Mouse (Mus musculus) yolk sac, embryonic 10.5 days (tissue): ENCODE measurements around the gene Slc17a8.
"Not testable (repeated sequence)": the region's sequence is repeated elsewhere in the genome, so short reads cannot be mapped to it uniquely, and the experiment has no call there.

Experiments used
- DNase-seq: peaks from one replicate; pipeline ENCODE4 v3.0.0-alpha.2; 2017; ENCODE audit warnings: low spot score

The Slc17a8 gene

DNA sequence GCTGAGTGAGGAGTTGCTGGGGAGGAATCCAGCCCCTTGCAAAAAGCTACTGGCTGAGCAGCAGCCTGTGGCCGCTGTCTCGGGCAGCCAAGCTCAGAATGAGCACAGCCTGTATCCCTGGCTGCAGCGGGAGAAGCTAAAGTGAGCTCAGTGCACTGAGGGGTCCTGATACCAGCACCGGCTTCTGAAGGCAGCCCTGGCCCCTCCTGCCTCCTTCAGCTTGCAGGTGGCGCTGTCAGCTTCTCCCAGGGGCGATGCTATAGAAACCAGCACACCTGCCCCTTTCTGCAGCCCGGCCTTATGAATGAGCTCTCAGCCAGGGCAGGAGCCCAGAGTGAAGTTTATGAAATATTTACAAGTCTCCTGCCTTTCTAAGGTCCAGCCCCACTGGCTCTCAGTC, at the start of gene Slc17a8:
Slc17a8 (minus strand) TSS at position 125 of the 400 bp plus-strand sequence.
- DNase-seq = no peak

DNA sequence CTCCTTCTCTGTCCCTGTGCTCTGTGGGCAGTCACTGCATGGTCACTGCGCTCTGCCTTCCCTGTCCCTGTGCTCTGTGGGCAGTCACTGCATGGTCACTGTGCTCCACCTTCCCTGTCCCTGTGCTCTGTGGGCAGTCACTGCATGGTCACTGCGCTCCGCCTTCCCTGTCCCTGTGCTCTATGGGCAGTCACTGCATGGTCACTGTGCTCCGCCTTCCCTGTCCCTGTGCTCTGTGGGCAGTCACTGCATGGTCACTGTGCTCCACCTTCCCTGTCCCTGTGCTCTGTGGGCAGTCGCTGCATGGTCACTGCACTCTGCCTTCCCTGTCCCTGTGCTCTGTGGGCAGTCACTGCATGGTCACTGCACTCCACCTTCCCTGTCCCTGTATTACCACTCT, 49.3 kb upstream of the Slc17a8 start:
- not testable (repeated sequence) for DNase-seq

DNA sequence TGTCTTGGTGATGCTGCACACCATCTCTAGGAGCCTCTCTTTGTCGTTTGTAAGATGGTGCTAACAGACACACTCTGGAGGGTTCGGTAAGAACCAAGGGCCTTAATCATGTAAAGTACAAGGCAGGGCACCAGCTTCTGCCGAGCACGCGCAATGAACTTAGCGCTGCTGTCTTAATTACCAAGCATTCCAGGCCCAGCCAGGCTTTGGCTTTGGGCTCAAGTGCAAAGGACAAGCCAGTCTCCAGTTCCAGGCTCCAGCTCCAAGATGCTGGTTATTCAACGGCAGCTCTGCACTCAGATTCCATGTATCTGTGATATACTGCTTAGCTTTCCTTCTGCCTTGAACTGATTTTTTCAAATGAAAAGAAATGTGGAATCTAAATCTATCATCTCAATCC, 46.5 kb upstream of the Slc17a8 start:
- no peak for DNase-seq

DNA sequence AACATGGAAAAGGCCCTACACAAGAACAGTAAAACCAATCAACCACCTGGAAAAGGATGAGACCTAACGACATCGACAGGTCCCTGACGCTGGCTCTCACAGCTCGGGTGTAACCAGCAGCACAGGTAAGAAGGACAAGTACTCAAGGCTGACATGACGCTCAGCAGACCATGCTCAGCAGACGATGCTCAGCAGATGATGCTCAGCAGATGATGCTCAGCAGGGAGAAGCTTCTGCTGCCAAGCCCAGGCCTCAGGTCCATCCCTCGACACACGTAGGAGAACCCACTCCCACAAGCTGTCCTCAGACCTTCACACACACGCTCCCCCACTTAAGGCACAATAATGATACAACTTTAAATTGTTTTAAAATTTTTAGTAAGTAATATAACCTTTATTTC, 44.6 kb upstream of the Slc17a8 start:
- DNase-seq = no peak

DNA sequence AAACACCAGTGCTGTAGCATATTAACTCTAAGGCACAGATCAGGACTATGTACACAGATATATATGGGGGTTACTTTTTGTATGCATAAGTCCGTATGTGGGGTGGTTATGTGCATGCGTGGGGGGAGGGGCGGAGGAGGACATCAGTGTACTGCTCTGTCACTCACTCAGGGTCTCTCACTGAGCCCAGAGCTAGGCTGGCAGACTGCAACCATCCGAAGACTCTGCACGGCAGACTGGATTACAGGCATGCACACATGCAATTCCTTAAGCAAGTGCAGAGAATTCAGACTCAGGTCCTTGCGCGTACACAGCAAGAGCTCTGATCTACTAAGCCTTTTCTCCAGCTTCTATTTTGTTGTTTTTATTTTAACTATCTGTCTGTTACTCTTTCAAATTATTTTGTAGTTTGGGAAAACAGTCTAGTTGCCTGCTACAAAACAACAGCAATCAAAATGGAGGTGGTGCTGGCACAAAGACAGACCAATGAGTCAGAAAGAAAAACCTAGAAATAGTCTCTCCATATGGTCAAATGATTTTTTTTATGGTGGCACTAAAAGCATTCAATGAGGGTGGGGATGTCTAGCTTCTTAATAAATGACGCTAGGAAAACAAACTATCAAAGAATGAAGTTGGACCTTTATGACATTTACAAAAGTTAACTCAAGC, 44.1 kb upstream of the Slc17a8 start:
- no peak for DNase-seq

DNA sequence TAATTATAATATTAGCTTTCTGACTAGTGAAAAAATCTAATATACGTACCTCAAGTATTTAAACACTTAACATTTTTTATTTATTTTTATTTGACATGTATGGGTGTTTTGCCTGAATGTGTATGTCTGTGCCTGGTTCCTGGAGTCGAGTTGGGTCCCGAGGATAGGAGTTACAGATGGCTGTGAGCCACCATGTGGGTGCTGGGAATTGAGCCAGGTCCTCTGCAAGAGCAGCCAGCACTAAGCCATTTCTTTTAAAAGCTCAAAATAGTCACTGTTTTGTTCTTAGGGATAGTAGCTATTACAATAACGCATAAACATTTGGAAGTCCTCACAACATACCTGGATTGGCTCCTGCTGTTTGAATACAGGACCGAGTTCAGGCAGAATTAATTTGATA, 35.3 kb upstream of the Slc17a8 start:
- DNase-seq = no peak

DNA sequence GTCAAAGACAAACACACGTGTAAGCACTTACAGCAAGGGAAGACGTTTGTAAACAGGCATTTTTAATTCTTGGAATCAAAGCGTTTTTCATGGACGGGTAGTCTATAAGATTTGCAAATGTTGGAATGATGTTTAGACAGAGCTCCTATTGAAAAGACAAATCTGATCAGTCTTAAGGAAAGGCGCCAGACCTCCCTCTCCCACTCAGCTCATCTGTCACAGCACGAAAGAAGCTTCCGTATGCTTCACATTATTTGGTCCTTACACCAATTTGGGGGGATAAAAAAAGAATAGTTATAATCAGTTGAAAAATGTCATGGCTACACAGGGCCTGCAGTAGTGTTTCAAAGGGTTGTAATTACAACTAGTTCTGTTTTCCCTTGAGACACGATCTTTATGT, 31.9 kb upstream of the Slc17a8 start:
- no peak for DNase-seq

DNA sequence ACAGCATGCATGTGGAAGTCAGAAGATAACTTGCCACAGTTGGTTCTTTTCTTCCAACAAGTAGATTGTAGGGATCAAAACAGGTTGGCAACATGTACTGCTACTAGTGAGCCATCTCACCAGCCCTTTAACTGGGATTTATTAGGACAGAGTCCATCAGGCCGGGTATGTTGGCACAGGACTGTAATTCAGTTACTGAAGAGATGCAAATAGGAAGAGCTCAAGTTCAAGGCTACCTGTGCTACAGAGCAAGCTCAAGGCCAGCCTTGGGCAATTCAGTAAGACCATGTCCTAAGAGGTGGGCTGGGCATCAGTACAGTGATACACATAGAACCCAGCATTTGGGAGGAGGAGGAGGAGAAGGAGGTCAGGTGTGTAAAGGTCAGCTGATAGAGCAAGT, 30.6 kb upstream of the Slc17a8 start:
- no peak for DNase-seq

DNA sequence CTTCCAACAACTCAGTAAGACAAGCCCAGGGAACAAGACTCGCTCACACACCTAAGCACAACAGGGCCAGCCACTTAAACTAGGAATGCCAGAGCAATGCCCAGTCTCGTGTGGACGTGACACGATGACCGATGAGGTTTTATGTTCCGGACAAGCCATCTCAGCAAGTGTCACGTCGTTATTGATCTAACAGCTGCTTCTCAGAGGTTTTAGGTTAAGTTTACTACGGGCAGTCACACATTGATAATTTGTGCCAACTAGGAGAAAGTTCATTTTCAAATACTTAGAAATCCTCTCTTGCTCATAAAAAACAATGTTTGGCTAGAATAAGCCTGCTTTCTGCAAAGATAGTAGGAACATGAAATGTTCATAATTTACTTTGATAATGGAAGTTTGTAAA, 25.9 kb upstream of the Slc17a8 start:
- no peak for DNase-seq

DNA sequence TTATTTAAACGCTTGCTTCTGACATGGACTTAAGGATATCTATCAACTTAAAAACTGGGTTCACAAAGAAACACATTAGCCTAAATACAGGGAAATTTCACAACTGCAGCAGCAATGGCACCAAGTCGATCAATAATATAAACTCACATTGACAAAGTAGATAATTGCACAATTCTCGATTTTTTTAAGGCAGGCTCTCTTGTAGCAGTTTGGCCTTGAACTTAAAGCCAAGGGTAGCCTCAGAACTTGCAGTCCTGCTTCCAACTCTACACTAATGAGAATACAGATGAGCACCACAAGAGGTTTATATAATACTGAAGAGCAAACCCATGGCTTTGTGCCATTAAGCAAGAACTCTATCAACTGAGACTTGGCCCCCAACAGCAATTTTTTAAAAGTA, 15.9 kb upstream of the Slc17a8 start:
- no peak for DNase-seq

DNA sequence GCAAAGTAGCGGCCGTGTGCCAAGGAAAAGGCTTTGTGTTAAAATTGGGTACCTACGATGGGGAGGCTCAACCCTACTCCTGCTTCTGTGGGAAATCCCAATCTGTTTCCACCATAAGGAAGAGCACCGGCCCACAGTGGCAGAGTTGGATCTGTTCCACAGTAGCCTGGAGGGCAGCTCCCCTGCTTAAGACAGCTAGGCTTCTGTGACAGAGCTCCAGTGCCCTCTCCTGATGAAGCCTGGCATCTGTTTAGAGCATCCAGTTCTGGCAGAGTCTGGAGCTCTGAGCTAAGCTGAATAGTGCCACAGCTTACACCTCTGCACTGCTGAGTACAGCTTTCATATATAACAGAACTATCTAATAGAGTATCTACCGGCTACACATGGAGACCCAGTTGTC, 14.0 kb upstream of the Slc17a8 start:
- no peak for DNase-seq

DNA sequence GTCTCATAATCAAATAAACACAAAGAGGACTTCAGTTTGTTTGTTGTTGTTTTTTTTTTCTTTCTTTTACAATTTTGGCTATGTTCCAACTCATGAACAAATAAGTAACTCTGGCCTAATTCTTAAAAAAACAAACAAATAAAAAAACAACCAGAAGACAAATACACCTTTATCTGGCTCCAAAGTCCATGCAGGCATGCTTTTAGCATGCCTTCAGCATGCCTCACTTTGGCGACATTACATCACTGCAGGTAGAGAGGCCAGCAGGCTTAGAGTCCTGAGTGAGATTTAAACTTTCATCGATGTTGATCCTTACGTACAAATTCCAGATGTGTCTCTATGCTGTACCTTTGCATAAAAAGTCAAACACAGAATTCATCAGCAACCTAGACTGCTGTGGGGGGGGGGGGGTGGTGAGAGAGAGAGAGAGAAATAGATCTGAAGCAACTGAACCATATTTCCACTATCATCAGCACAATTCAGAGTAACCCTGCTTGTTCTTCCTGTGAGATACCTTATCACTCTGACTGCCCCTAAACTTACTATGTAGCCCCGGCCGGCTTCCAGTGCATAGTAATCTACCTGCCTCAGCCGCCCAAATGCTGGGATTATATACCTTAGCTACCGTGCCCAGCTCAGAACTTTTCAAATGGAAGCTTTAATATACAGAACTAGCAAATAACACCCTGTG, 12.8 kb upstream of the Slc17a8 start:
- DNase-seq = peak; percentile 54

DNA sequence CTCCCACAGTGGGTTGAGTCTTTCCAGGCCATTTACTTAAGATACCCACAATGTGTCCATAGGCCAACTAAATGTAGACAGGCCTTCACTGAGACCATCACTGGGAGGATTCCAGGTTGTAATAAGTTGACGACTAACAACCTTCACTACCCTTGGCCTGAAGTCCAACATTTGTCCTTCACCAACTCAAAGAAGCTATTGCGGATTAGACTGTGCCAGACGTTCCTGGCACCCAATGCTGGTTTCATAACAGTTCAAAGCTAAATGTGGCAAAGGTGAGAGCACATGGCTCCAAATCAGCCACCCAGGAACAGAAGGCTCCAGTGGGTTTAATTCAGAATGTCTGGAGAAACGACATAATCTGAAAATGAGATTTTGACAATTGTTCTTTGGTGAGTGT, 12.1 kb upstream of the Slc17a8 start:
- DNase-seq = no peak

DNA sequence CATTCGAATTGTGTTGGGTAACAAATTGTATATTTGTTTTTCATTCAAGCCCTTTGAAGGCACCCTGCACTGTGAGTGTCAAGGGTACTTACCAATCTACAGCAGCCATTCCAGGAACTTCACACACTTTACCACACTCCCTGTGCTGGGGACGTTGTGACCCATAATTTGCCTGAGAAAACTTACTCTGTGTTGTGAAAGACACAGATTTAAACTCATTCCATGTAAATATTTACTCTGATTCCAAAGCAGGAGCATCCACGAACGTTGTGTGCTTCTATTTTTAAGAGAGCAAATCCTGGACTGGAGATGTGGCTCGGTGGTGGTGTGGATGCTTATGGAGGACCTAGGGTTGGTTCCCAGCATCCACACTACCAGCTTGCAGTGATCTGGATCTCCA, 10.8 kb upstream of the Slc17a8 start:
- no peak for DNase-seq

DNA sequence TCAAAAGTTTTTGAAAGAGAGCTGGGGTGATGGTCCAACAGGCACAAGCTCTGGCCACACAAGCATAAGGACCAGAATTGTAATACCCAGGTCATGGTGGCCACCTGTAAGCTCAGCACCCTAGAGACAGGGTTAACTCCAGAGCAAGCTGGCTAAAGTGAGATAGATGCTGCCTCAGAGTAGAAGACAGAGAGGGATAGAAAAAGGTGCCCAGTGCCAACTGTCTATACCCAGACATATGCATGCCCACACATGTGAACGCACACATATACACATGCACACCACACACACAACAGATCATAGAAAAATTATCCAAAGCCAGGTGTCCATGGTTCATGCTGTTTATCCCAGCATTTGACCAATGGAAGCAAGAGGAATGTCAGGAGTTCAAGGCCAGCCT, 9.5 kb upstream of the Slc17a8 start:
- no peak for DNase-seq

DNA sequence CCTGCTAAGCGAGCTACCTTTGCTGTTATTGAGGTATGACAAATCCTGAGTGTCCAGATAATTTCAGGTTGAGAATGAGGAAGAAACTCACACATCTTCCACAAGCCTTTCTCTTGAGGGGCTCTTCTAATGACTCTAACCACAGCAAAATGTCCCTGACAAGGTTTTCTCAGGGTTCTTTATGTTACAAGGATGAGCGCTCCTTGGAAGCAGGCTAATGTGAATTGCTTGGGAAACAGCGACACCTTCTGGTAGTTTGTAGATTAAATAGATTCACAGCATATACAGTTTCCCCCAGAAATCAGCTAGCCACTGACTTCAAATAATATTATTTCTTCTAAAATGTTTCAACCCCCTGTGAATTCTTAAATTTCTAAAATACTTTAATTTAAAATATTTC, 9.0 kb upstream of the Slc17a8 start:
- DNase-seq = peak; percentile 38

DNA sequence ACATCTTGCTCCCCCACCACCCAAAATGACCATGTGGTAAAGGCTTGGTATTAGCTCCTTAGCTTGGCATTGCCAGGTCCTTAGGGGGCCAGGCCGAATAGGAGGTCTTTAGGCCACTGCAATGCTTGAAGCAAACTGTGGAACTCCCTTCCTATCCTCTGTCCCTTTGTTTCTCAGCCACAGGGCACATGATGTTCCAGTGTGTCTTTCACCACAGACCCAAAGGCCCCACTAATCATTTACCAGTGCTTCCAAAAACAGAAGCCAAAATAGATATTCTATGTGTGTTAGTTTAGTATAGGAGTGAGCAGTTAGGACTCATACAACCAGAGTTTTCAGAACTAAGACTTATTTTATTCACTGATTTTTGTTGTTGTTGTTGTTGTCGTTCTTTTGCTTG, 5.7 kb upstream of the Slc17a8 start:
- DNase-seq = no peak

DNA sequence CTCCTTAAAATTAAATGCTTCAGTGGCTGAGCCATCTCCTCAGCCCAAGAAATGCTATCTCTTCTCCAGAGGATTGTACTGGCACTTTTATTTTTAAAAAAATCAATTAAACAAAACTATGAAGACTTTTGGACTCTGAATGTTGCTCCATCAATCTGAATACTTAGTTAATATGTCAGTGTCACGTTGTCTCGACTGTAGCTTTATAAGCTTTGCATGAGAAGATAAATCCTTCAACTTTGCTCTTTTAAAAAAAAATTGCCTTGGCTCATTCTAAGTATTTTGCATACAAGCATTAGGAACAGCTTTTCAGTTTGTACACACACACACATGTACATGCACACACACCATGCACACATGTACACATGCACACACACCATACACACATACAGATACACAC, 3.1 kb upstream of the Slc17a8 start:
- no peak for DNase-seq

DNA sequence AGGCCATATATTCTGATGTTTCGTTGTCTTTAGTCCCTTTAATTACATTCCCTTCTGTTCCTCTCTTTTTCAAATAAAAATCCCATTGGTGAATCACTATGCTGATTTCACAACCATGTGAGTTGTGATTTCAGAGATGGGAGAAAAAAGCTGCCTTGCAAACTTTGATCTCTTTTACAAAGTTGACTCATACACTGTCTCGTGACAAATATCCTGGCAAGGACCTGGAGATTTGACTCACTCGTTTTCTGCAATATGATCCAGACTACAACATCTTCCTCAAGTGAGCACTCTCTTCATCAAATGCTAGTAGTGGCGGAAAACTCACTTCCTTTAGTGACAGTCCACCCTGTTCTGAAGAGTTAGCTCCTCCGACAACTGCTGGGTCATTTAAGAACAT, 21.7 kb downstream of the Slc17a8 start:
- DNase-seq = no peak

DNA sequence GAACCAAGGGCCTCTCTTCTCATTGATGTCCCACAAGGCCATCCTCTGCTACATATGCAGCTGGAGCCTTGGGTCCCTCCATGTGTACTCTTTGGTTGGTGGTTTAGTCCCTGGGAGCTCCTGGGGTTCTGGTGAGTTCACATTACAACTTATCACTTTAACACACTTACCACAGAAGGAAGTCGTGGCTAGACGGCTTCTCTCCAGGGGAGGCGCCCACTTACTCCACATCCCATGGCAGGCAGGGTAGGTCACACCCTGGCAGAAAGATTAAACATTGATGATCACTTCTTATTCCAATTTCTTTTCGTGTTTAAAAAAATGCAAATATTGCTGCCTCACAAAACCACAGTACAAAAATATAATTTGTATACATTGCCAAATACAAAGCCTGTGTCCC, 23.8 kb downstream of the Slc17a8 start:
- DNase-seq = no peak

DNA sequence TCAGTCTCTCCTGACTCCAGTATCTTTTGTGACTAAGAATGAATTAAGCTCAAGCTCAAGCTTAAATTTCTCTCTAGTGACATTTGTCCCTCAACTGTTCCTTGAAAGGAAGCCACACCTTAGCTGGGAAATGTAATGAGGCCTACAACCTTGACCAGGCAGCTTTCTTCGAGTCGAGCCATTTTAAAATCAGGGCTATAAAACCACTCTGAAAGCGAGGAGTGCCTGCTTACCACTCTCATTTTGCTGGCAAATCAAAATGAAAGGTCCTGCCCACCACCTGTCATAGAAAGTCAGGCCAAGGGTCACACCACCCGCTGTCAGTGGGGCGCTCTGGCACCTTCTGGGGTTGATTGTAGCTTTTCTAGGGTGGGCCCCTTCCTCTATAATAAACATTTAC, 25.1 kb downstream of the Slc17a8 start:
- no peak for DNase-seq

DNA sequence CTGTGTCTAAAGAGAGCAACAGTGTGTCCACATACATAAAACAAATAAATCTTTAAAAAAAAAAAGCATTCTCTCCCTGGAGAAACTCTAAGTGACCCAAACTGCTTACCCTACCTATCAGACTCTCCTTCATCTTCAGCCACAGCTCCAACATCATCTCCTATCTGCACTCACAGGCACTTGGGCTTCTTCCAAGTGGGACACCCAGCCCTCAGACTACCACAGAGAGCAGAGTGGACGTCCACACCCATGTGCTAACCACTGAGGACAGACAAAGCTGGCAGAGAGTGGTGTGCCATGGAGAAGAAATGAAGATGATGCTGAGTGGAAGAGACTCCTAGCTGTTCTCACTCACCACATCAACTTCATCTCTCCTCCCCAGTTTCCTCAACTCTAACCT, 25.5 kb downstream of the Slc17a8 start:
- no peak for DNase-seq

DNA sequence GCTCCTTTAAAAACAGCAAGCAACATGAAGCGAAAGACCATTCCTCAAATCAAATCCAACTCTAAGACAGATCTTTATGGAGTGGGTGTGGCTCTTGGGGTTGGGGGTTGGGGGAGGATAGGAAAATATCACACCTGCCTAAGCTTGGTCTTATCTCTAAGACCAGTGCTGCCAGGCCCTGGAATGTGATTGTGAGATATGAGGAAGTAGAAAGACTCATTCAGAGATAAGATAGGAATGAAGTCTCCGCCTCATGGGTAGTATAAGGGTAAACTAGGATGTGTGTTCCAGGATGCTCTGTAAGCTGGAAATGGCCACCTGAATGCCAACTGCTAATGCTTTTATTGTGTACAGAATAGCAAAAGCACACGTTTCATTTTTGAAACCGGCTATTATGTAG, 26.7 kb downstream of the Slc17a8 start:
- DNase-seq = no peak

DNA sequence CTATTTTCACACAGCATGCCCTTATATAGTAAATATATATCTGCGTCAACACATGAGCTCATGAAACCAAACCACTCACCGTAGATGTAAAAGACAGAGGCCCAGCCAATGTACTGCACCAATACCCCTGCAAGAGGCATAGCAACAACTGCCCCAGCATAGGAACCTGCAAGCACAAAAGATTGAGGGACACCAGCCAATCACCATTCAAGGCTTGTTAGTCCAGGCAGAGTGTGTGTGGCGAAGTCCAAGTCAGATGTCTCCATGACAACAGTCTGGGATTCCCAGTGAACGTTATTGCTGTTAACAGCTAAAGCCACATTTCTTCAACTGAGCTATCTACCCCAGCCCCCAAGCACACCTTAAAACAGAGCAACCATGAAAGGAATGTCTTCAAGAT, 28.3 kb downstream of the Slc17a8 start:
- DNase-seq = no peak
